Mouse (Mus musculus) liver, embryonic 14.5 days (tissue): ENCODE results near the gene Thrap3. TPM values are rescaled to one million over a fixed set of nuclear protein-coding genes. Genes with fewer than 3 reads are reported as not detected.

Source experiments
- ATAC-seq: fragments of 200-750 bp; cut with Nextera tagmentation; 2 replicates; pipeline ENCODE4 v1.8.0; 2017; ENCODE audit warnings: moderate number of reproducible peaks, mild to moderate bottlenecking, moderate library complexity; ENCODE audit not compliant: insufficient read depth
- DNase-seq, 3 experiments: peaks; one replicate each; pipeline ENCODE4 v3.0.0-alpha.2; 2012 to 2013; ENCODE audit warnings: low read depth in 3 of 3, low spot score in 3 of 3
- H3K27ac ChIP-seq: fragments of 300-500 bp; sonication (generic); 2 replicates; pipeline ENCODE4 v1.5.1; 2014; ENCODE audit warnings: moderate library complexity, mild to moderate bottlenecking, control low read depth, inconsistent platforms
- H3K27me3 ChIP-seq: fragments of 300-500 bp; sonication (generic); 2 replicates; pipeline ENCODE4 v1.6.1; 2014; ENCODE audit warnings: mild to moderate bottlenecking, low read length, moderate library complexity; ENCODE audit not compliant: control insufficient read depth, insufficient read depth
- H3K36me3 ChIP-seq: fragments of 300-500 bp; sonication (generic); replicated peaks from 2 replicates; pipeline ENCODE4 v1.6.1; 2014; ENCODE audit warnings: low read depth; ENCODE audit not compliant: control insufficient read depth, insufficient read depth
- H3K4me1 ChIP-seq, 2 experiments: fragments of 200-500 bp in 1 of 2; fragments of 300-500 bp in 1 of 2; sonication (generic) in 1 of 2; replicated peaks; 2 replicates each; pipeline ENCODE4 v1.6.1; 2012 to 2014; ENCODE audit warnings: antibody characterized with exemption in 1 of 2, inconsistent platforms in 1 of 2, low read length in 1 of 2; ENCODE audit not compliant: control insufficient read depth in 2 of 2, insufficient read depth in 2 of 2
- H3K4me2 ChIP-seq: fragments of 300-500 bp; sonication (generic); 2 replicates; pipeline ENCODE4 v1.6.1; 2014; ENCODE audit warnings: low read depth, mild to moderate bottlenecking, control low read depth, moderate library complexity
- H3K4me3 ChIP-seq, 2 experiments: fragments of 200-500 bp in 1 of 2; fragments of 300-500 bp in 1 of 2; sonication (generic) in 1 of 2; 2 replicates each; pipeline ENCODE4 v1.5.1; 2012 to 2014; ENCODE audit warnings: low read depth in 2 of 2, low read length in 2 of 2, mild to moderate bottlenecking in 2 of 2, control low read depth in 1 of 2, inconsistent platforms in 1 of 2, moderate library complexity in 1 of 2; ENCODE audit not compliant: insufficient read depth in 1 of 2
- H3K9ac ChIP-seq: fragments of 300-500 bp; sonication (generic); replicated peaks from 2 replicates; pipeline ENCODE4 v1.6.1; 2014; ENCODE audit warnings: mild to moderate bottlenecking, control low read depth, moderate library complexity
- H3K9me3 ChIP-seq: fragments of 300-500 bp; sonication (generic); 2 replicates; pipeline ENCODE4 v1.6.1; 2016; ENCODE audit warnings: low read length, mixed read lengths; ENCODE audit not compliant: control insufficient read depth
- CTCF ChIP-seq: IDR thresholded peaks from 2 replicates; pipeline ENCODE4 v1.5.1; 2016; ENCODE audit warnings: antibody characterized with exemption, low read depth, control low read depth
- EP300 ChIP-seq: IDR thresholded peaks from 2 replicates; pipeline ENCODE4 v1.6.1; 2016; ENCODE audit warnings: antibody characterized with exemption, low read depth
- WGBS: fragments of 180-500 bp; shearing (Covaris S2); extraction: QIAGEN DNeasy Blood & Tissue Kit; methylation state at CpG from one replicate; pipeline ENCODE4 v1.1.7; 2014; ENCODE audit not compliant: insufficient replicate concordance; 5-methylcytosine and 5-hydroxymethylcytosine counted together
- polyA plus RNA-seq, 2 experiments: library from polyadenylated mRNA; depleted of rRNA in 1 of 2; stranded (reverse) in 1 of 2; unstranded in 1 of 2; fragments of >200 nt; fragmentation: Nextera tagmentation in 1 of 2; extraction: Ambion mirVana in 1 of 2; gene quantifications; 2 replicates each; pipeline versions ENCODE4 v1.2.1 to v1.2.3; 2012 to 2014

Gene Thrap3
- polyA plus RNA-seq, 2 experiments, result 62.6 to 77.9 TPM

DNA sequence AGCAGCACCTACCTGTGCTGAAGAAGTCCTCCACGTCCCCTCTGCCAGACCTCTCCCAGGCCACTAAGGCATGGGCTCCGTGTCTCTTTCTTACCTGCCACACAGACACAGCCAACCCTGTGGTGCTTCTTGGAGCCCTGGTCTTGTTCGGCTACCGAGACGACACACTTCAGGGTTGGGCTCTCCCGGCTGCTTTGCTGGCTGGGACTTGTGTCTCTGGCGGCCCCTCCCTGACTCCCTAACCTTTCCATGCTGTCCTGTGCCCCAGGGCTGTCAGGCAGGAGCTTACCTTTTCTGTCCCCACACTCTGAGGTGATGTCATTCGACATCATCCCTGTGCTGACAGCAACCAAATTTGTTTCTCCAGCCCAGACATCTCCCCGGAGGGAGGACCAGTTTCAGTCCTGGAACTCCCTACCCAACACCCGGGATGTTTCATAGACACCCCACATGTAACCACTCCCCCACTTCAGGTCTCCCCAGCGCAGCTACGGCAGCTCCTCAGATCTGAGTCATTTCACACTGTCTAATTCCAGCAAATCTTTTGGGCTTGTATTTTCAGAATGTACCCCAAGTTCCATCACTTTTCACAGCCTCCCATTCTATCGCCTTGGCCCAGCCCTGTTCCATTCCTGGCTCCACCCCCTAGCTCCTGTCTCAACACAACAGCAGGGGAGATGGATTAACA is 43.8 kb upstream of the Thrap3 start:
- Histone ChIP-seq H3K4me2 (no peak overlapping the region), H3K36me3 (no peaks in the 10 kb centered on the region), H3K9ac (no peak overlapping the region), H3K27me3 (no peaks in the 10 kb centered on the region), H3K27ac (no peak overlapping the region), H3K4me1 (no peaks in the 10 kb centered on the region), H3K9me3 (no peaks in the 10 kb centered on the region), H3K4me3 (no peak overlapping the region)
- 77% methylated on average over 13 of the region's 13 CpGs for WGBS
- no peak for DNase-seq
- no peak for ATAC-seq
- TF ChIP-seq EP300, result no peak

DNA sequence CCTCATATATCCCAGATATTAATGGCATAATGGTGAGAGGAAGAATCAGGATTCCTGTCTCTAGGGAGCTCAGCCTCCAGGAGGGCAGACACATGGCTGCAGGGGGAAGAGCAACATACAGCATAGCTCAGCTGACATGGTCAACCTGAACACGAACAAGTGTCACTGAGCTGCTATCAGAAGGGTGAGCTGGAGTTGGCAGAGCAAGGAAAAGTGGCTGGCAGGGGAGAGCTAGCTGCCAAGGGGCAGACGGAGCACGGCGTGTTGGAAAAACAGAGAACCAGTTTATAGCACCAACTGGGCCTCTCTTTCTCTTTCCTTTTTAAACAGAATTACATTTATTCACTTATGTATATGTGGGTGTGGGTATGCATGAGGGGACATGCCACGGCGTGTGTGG is 40.0 kb upstream of the Thrap3 start:
- Histone ChIP-seq H3K9me3 (no peaks in the 10 kb centered on the region), H3K27me3 (no peaks in the 10 kb centered on the region), H3K9ac (no peak overlapping the region), H3K4me1 (no peaks in the 10 kb centered on the region), H3K4me2 (no peak overlapping the region), H3K27ac (no peak overlapping the region), H3K36me3 (no peaks in the 10 kb centered on the region), H3K4me3 (no peak overlapping the region)
- ATAC-seq, result no peak
- no peak for DNase-seq
- 73% methylated on average over 6 of the region's 6 CpGs for WGBS
- TF ChIP-seq CTCF (no peak), EP300 (no peak)

DNA sequence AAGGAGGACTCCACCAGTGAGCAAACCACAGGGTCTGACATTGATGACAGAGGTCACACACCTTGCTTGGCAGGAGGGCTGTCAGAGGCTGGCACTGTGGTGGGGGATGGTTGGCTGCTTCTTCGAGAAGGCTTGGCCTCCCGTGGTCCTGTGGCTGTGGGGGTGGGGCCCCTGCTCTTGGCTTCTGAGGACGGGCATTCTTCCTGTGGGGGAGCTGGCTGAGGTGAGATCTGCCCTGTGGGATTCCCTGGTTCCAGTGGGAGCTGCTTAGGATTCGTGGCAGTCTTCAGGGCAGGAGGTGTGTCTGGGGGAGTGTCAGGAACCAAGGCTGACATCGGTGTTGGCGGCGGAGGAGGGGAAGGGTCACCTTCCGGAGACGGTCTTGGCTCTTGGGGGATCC is 39.4 kb upstream of the Thrap3 start:
- DNase-seq (no peak), ATAC-seq (no peak)
- Histone ChIP-seq H3K4me1 (no peaks in the 10 kb centered on the region), H3K9ac (no peak overlapping the region), H3K27me3 (no peaks in the 10 kb centered on the region), H3K9me3 (no peaks in the 10 kb centered on the region), H3K4me2 (no peak overlapping the region), H3K27ac (no peak overlapping the region), H3K36me3 (no peaks in the 10 kb centered on the region), H3K4me3 (no peak overlapping the region)
- TF ChIP-seq CTCF (no peak), EP300 (no peak)
- 60% methylated on average over 9 of the region's 9 CpGs for WGBS

DNA sequence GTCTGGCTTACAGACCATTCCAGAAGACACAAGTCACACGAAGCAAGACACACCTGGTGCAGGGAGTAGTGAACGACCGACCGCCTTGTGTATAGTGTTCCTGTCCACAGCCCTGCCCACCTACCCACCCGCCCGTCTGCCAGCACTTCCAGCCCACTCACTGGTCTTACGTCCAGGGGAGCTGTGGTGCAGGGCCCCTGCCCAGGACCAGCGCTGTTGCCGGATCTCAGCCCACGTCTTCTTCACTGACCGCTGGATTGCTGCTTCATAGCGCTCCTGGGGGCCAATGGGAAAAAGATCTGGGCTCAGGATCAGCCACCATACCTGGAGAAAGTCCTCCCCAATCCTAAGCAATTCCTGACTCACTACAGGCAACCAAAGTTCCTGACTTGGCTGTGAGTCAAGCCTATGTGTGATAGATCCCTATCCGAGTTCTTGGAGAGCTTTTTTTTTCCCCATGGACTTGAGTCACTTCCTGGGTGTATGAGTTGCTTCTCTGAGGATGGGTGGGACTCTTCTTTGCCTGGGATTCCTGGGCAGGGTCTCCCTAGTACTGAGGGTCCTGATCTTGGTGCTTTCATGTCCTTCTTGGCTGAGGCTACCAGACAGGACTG is 37.4 kb upstream of the Thrap3 start:
- no peak overlapping the region for H3K4me2 ChIP-seq
- H3K4me1 ChIP-seq, result no peaks in the 10 kb centered on the region
- no peak for ATAC-seq
- H3K9me3 ChIP-seq, result no peaks in the 10 kb centered on the region
- no peak overlapping the region for H3K4me3 ChIP-seq
- H3K27me3 ChIP-seq, result no peaks in the 10 kb centered on the region
- H3K9ac ChIP-seq, result no peak overlapping the region
- no peak for DNase-seq
- 79% methylated on average over 13 of the region's 13 CpGs for WGBS
- TF ChIP-seq CTCF (no peak), EP300 (no peak)
- no peak overlapping the region for H3K27ac ChIP-seq
- no peaks in the 10 kb centered on the region for H3K36me3 ChIP-seq

DNA sequence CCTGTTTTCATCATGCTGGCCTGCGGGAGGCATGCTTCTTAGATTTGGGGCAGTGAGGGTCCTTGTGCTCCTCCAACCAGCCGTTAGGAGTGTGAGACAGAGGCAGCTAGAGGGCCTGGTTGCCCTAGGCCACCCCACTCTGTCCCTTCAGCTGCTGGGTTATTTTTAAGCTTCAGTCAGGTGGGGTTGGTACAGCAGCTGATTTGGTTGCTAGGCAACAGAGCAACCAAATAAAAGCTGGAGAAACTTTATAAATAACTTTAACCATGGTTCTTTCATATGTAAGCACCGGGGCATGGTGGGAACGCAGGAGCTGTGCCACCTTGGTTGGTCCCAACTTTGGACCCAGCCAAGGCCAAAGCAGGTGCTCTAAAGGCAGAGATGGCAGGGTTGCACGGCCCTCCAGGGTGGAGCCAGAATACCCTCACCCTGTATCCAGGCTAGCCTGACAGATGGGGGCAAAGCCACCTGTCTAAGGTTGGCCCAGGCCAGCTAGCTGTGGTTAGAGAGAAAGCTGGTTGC is 35.2 kb upstream of the Thrap3 start:
- Histone ChIP-seq H3K27ac (no peak overlapping the region), H3K9me3 (no peaks in the 10 kb centered on the region), H3K27me3 (no peaks in the 10 kb centered on the region), H3K4me2 (no peak overlapping the region), H3K4me3 (no peak overlapping the region), H3K36me3 (no peaks in the 10 kb centered on the region), H3K4me1 (no peaks in the 10 kb centered on the region), H3K9ac (no peak overlapping the region)
- ATAC-seq (no peak), DNase-seq (no peak)
- WGBS, result 70% methylated on average over 5 of the region's 5 CpGs
- TF ChIP-seq EP300 (no peak), CTCF (no peak)
